Mouse (Mus musculus) hindbrain, postnatal 0 days (tissue): Measurements from ENCODE around the gene Tpk1. TPM values are rescaled to one million over a fixed set of nuclear protein-coding genes. Genes with fewer than 3 reads are reported as not detected.
A peak's percentile ranks its signal among the peaks of the same experiment; 100 is the strongest.

ENCODE experiments used
- ATAC-seq: fragments of 200-750 bp; cut with Nextera tagmentation; 2 replicates; pipeline ENCODE4 v1.8.0; 2017; ENCODE audit warnings: mild to moderate bottlenecking, moderate TSS enrichment, moderate library complexity
- DNase-seq: peaks from one replicate; pipeline ENCODE4 v3.0.0-alpha.2; 2015; ENCODE audit warnings: low spot score
- H3K27ac ChIP-seq: fragments of 300-500 bp; sonication (generic); 2 replicates; pipeline ENCODE4 v1.5.1; 2014; ENCODE audit warnings: mild to moderate bottlenecking
- H3K27me3 ChIP-seq: fragments of 300-500 bp; sonication (generic); 2 replicates; pipeline ENCODE4 v1.6.1; 2014; ENCODE audit warnings: low read length, mixed read lengths; ENCODE audit not compliant: insufficient read depth
- H3K36me3 ChIP-seq: fragments of 300-500 bp; sonication (generic); 2 replicates; pipeline ENCODE4 v1.6.1; 2014; ENCODE audit warnings: low read length, mixed read lengths; ENCODE audit not compliant: insufficient read depth
- H3K4me1 ChIP-seq: fragments of 300-500 bp; sonication (generic); 2 replicates; pipeline ENCODE4 v1.6.1; 2014; ENCODE audit warnings: antibody characterized with exemption, low read length, mixed read lengths; ENCODE audit not compliant: insufficient read depth
- H3K4me2 ChIP-seq: fragments of 300-500 bp; sonication (generic); 2 replicates; pipeline ENCODE4 v1.6.1; 2014; ENCODE audit warnings: low read depth, mild to moderate bottlenecking, low read length, moderate library complexity, mixed read lengths
- H3K4me3 ChIP-seq: fragments of 300-500 bp; sonication (generic); 2 replicates; pipeline ENCODE4 v1.5.1; 2014; ENCODE audit warnings: low read length
- H3K9ac ChIP-seq: fragments of 300-500 bp; sonication (generic); replicated peaks from 2 replicates; pipeline ENCODE4 v1.6.1; 2014; ENCODE audit warnings: mild to moderate bottlenecking, low read length, moderate library complexity, mixed read lengths
- H3K9me3 ChIP-seq: fragments of 300-500 bp; sonication (generic); 2 replicates; pipeline ENCODE4 v1.6.1; 2016; ENCODE audit warnings: low read length, mixed read lengths
- CTCF ChIP-seq: IDR thresholded peaks from 2 replicates; pipeline ENCODE4 v1.5.1; 2016; ENCODE audit warnings: antibody characterized with exemption, control low read depth, low read depth
- WGBS: fragments of 180-500 bp; shearing (Covaris S2); extraction: QIAGEN DNeasy Blood & Tissue Kit; methylation state at CpG from one replicate; pipeline ENCODE4 v1.1.7; 2014; 5-methylcytosine and 5-hydroxymethylcytosine counted together
- polyA plus RNA-seq: library from polyadenylated mRNA; unstranded; fragments of >200 nt; fragmentation: Nextera tagmentation; extraction: Ambion mirVana; gene quantifications from 2 replicates; pipeline ENCODE4 v1.2.1, GENCODE M21; 2015
- total RNA-seq: library from RNA; depleted of rRNA; stranded (reverse); fragments of >200 nt; gene quantifications from 2 replicates; pipeline ENCODE4 v1.2.3, GENCODE M21; 2014

Gene Tpk1
- total and polyA plus RNA-seq, 2 experiments from 2014 or later: 5.5 to 6.1 TPM

GRCm38 (mm10) chr6:43658290-43658689 is 7.8 kb downstream of the Tpk1 start:
- Histone ChIP-seq H3K36me3 (no peaks in the 10 kb centered on the region), H3K4me3 (no peak overlapping the region), H3K9ac (no peak overlapping the region), H3K4me2 (no peak overlapping the region), H3K27ac (no peak overlapping the region), H3K9me3 (no peaks in the 10 kb centered on the region), H3K27me3 (no peaks in the 10 kb centered on the region), H3K4me1 (no peaks in the 10 kb centered on the region)
- ATAC-seq (no peak), DNase-seq (no peak)
- TF ChIP-seq CTCF: no peak
- WGBS: 86% methylated on average over 4 of the region's 4 CpGs

GRCm38 (mm10) chr6:43657845-43658244 is 8.2 kb downstream of the Tpk1 start:
- Histone ChIP-seq H3K4me1 (no peaks in the 10 kb centered on the region), H3K27ac (no peak overlapping the region), H3K27me3 (no peaks in the 10 kb centered on the region), H3K9me3 (no peaks in the 10 kb centered on the region), H3K4me3 (no peak overlapping the region), H3K9ac (no peak overlapping the region), H3K4me2 (no peak overlapping the region), H3K36me3 (no peaks in the 10 kb centered on the region)
- no peak for DNase-seq
- ATAC-seq: no peak
- no peak for TF ChIP-seq CTCF
- WGBS: 87% methylated on average over 3 of the region's 3 CpGs

GRCm38 (mm10) chr6:43654876-43655456 is 11.1 kb downstream of the Tpk1 start:
- no peaks in the 10 kb centered on the region for H3K27me3 ChIP-seq
- ATAC-seq: no peak
- TF ChIP-seq CTCF: no peak
- no peak overlapping the region for H3K4me3 ChIP-seq
- H3K36me3 ChIP-seq: no peaks in the 10 kb centered on the region
- no peak overlapping the region for H3K9ac ChIP-seq
- H3K4me2 ChIP-seq: no peak overlapping the region
- H3K9me3 ChIP-seq: no peaks in the 10 kb centered on the region
- DNase-seq: no peak
- 88% methylated on average over 8 of the region's 8 CpGs for WGBS
- no peaks in the 10 kb centered on the region for H3K4me1 ChIP-seq
- H3K27ac ChIP-seq: no peak overlapping the region

GRCm38 (mm10) chr6:43649516-43649915 is 16.6 kb downstream of the Tpk1 start:
- Histone ChIP-seq H3K36me3 (no peaks in the 10 kb centered on the region), H3K9me3 (no peaks in the 10 kb centered on the region), H3K4me2 (no peak overlapping the region), H3K9ac (no peak overlapping the region), H3K27ac (no peak overlapping the region), H3K4me3 (no peak overlapping the region), H3K4me1 (no peaks in the 10 kb centered on the region), H3K27me3 (no peaks in the 10 kb centered on the region)
- peak; percentile 64 for ATAC-seq
- no peak for TF ChIP-seq CTCF
- peak; percentile 66 for DNase-seq
- WGBS: 75% methylated on average over 2 of the region's 2 CpGs

GRCm38 (mm10) chr6:43645674-43646073 is 20.4 kb downstream of the Tpk1 start:
- Histone ChIP-seq H3K9ac (no peak overlapping the region), H3K27me3 (no peaks in the 10 kb centered on the region), H3K27ac (no peak overlapping the region), H3K36me3 (no peaks in the 10 kb centered on the region), H3K9me3 (no peaks in the 10 kb centered on the region), H3K4me3 (no peak overlapping the region), H3K4me2 (no peak overlapping the region), H3K4me1 (no peaks in the 10 kb centered on the region)
- TF ChIP-seq CTCF: no peak
- ATAC-seq (no peak), DNase-seq (no peak)
- WGBS: 87% methylated on average over 2 of the region's 2 CpGs

- H3K4me1 ChIP-seq: no peaks in the 10 kb centered on the region
- ATAC-seq: no peak
- H3K4me3 ChIP-seq: no peak overlapping the region
- no peak overlapping the region for H3K27ac ChIP-seq
- H3K4me2 ChIP-seq: no peak overlapping the region
- WGBS: 97% methylated on average over 1 of the region's 1 CpGs
- H3K9ac ChIP-seq: no peak overlapping the region
- no peak for TF ChIP-seq CTCF
- no peak for DNase-seq
- no peaks in the 10 kb centered on the region for H3K27me3 ChIP-seq
- no peaks in the 10 kb centered on the region for H3K36me3 ChIP-seq
- H3K9me3 ChIP-seq: no peaks in the 10 kb centered on the region
These were observed 21.0 kb downstream of the Tpk1 start for GRCm38 (mm10) chr6:43645105-43645504.

- 85% methylated on average over 6 of the region's 6 CpGs for WGBS
- no peak for DNase-seq
- Histone ChIP-seq H3K9ac (no peak overlapping the region), H3K9me3 (no peaks in the 10 kb centered on the region), H3K4me1 (no peaks in the 10 kb centered on the region), H3K4me2 (no peak overlapping the region), H3K4me3 (no peak overlapping the region), H3K36me3 (no peaks in the 10 kb centered on the region), H3K27me3 (no peaks in the 10 kb centered on the region), H3K27ac (no peak overlapping the region)
- TF ChIP-seq CTCF: no peak
- no peak for ATAC-seq
These were observed 22.4 kb downstream of the Tpk1 start for GRCm38 (mm10) chr6:43643718-43644117.
